Mouse (Mus musculus): ENCODE results near the gene Otog. TPM values are rescaled to one million over a fixed set of nuclear protein-coding genes. Genes with fewer than 3 reads are reported as not detected.

Gene Otog
- total RNA-seq (2023) = under 1 TPM; 0.46 to 0.55 TPM

GRCm38 (mm10) chr7:46240696-46241095, at the start of gene Otog:
TSS of gene Otog (plus strand) at chr7:46240987.

DNA sequence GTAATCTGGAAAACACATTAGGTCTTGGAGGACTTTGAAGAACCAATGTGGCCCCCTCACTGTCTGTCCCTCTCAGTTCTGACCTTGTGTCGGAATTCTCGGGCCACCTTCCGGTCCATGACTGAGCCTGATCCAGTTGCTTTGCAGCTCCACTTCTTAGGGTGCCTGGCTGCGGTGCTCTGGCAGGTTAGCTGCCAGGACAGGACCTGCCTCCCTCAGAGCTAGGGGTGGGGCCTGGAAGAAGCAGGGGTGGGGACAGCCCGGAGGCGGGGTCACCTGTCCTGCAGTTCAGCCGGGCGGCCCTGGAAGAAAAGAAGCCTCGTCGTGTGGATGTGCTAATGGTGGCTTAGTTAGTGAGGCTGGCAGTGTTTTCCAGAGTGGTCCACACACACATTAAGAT, 2.4 kb upstream of the Otog start, which contains the start of gene Ush1c:
Gene Ush1c (minus strand): TSS at position 158 of the 400 bp plus-strand sequence.

Other genes with a start within 250 kb of the Otog start
- not detected for gene Abcc6, start 210.7 kb upstream of the Otog start, total RNA-seq (2023)
- 10 to 100 TPM; 22.6 to 24.9 TPM for gene Nomo1, start 207.3 kb upstream of the Otog start, total RNA-seq (2023)
- gene Kcnj11, start 140.2 kb upstream of the Otog start, total RNA-seq (2023) = 1 to 10 TPM in 1 of 2 experiments, not detected in 1; 1.0 TPM
- 1 to 10 TPM in 1 of 2 experiments, under 1 TPM in 1; 0.21 to 1.9 TPM for gene Abcc8, start 61.0 kb upstream of the Otog start, total RNA-seq (2023)
- not detected for gene Ush1c, start 2.5 kb upstream of the Otog start, total RNA-seq (2023)
- gene Myod1, start 135.5 kb downstream of the Otog start, total RNA-seq (2023) = not detected
- gene Kcnc1, start 155.5 kb downstream of the Otog start, total RNA-seq (2023) = under 1 TPM; 0.12 to 0.18 TPM